Mouse (Mus musculus): ENCODE results near the gene Mettl7a3.
"Not testable (repeated sequence)": the region's sequence is repeated elsewhere in the genome, so short reads cannot be mapped to it uniquely, and the experiment has no call there.

The Mettl7a3 gene

DNA sequence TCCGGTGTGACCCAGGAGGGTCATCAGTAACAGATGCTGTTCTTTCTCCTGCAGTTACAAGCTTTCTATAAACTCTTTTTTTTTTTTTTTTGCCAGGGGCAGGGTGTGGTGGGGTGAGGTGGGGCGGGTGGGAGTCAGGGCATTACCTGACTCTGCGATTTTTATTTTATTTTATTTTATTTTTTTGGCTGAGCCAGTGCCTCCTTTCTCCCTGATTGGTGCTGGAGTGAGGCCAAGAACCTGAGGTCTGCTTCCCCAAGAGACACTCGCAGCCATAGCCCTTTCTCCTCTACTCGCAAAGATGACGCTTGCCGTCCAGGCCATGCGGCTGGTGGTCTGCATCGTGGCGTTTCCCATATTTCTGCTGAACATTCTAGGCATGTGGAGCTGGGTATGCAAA, at the start of gene Mettl7a3:
Gene Mettl7a3 (plus strand): TSS at position 301 of the 400 bp plus-strand sequence.
- no peak for ATAC-seq (ENCODE audit: insufficient number of reproducible peaks, low FRiP score, low TSS enrichment)

DNA sequence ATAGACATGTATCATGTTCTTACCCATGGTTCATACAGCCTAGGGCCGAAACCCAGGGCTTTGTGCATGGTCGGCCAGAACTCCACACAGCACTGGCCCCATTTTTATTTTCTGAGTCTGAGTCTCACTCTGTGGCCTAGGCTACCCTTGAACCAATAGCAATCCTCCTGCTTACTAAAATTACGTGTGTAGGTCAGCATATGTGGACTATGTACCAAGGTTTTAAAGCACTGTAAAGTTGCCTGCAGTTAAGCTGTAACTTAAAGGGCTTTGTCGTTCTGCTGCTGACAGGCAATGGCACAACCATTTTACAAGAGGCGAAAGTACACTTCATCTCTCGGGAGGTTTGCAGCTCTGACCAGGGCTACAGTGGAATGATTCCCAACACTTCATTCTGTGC, 45.7 kb upstream of the Mettl7a3 start:
- no peak for ATAC-seq (ENCODE audit: insufficient number of reproducible peaks, low FRiP score, low TSS enrichment)

DNA sequence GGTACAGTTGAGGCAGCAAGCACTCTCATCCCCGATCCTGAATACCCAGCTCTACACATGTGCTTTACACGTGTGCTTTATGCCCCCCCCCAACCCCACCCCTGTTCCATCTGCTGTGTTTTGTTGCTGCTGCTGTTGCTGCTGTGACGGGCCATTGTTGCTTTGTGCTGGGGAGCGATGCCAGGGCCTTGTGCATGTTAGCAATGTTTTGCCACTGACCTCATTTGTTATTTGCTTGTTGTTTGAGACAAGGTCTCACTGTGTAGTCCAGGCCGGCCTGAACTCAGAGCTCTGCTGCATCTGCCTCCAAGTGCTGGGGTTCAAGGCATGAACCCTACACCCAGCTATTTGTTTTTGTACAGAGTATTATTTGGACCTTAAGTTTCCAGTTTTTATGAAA, 43.9 kb upstream of the Mettl7a3 start:
- ATAC-seq (ENCODE audit: insufficient number of reproducible peaks, low FRiP score, low TSS enrichment), result no peak

DNA sequence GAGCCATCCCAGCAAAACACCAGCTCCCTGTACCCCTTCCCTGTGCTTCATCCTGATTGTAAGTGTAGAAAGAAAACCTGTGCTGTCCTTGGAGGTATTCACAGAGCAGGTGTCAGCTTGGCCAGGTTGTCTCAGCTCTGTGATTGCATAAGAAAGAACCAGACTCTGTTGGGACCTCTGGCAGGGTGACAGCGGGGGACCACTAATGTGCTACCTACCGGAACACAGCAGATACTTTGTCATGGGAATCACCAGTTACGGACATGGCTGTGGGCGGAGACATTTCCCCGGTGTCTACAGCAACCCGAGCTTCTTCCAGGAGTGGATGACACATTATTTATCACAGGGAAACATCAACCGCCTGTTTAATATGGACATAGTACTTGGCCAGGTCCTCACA, 42.4 kb upstream of the Mettl7a3 start:
- ATAC-seq (ENCODE audit: insufficient number of reproducible peaks, low FRiP score, low TSS enrichment), result no peak

DNA sequence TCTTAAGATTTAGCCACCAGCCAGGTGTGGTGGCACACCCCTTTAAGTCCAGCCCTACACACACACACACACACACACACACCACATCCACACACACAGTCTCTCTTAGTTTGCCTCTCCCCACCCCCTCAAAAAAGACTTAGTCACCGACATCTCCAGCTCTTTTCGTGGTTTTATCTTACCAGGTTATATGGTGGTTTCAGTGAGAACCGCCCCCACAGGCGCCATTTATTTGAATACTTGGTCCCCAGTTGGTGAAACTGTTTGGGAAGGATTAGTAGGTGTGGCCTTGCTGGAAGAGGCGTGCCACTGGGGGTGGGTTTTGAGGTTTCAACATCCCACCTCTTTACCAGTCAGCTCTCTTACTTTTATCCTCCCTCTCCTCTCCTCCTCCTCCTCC, 36.9 kb upstream of the Mettl7a3 start:
- ATAC-seq (ENCODE audit: insufficient number of reproducible peaks, low FRiP score, low TSS enrichment), result no peak

DNA sequence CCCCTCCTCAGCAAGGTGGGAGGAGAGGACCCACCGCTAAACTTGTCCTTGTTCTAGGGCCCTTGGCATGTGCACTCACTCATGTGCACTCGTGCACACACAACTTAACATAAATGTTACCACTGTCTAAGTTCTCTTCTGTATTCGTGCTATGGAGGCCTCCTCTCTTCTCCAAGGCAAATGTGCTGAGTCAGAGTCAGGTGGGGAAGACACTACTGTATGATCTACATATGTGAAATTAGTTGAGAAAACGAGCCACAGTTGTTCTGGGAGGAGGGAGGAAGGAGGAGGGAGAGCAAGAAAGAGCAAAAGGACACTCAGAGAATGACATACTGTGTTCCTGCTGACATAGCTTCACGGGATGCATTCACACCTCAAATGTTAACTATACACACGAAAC, 34.2 kb upstream of the Mettl7a3 start:
- ATAC-seq (ENCODE audit: insufficient number of reproducible peaks, low FRiP score, low TSS enrichment), result no peak

DNA sequence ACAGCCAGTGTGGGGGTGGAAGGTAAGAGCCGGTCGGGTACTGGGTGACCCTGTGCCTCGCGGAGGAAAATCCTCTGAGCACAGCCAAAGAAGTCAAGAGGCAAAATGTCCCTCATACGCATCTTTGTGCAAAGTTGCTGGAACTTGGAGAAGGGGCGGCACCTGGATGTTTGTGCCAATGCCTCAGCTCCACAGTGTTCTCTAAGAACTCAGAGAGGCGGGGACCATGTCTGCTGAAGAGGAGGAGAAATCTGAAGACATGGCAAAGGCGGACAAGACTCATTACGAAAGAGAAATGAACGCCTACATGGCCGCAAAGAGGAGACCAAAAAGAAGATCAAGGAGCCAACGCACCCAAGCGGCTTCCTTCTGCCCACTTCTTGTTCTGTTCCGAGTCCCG, 33.2 kb upstream of the Mettl7a3 start:
- no peak for ATAC-seq (ENCODE audit: insufficient number of reproducible peaks, low FRiP score, low TSS enrichment)

DNA sequence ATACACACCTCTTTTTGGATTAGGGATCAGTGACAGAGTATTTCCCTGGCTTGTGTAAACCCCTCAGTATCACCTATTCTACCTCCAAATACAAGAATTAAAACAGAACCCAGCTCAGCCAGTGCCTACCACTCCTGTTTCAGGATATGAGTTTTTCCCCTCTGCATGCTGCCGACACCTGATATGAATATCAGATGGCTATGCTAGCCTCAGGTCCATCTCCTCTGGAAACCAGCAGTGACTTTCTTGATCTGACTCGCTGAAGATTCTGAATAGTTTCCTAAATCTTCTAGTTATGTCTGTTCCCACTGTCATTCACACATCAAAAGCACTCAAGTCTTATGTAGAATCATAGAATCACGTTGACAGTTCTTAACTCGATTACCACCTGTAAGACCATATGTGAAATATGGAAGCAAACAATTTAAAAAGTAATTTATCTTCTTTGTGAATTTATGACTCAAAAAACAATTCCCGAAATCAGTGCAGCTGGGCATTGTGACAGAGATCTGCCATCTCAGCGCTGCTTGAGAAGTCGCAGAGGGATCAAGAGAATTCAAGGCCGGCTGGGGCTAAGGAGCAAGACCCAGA, 31.2 kb upstream of the Mettl7a3 start:
- ATAC-seq (ENCODE audit: insufficient number of reproducible peaks, low FRiP score, low TSS enrichment), result no peak

DNA sequence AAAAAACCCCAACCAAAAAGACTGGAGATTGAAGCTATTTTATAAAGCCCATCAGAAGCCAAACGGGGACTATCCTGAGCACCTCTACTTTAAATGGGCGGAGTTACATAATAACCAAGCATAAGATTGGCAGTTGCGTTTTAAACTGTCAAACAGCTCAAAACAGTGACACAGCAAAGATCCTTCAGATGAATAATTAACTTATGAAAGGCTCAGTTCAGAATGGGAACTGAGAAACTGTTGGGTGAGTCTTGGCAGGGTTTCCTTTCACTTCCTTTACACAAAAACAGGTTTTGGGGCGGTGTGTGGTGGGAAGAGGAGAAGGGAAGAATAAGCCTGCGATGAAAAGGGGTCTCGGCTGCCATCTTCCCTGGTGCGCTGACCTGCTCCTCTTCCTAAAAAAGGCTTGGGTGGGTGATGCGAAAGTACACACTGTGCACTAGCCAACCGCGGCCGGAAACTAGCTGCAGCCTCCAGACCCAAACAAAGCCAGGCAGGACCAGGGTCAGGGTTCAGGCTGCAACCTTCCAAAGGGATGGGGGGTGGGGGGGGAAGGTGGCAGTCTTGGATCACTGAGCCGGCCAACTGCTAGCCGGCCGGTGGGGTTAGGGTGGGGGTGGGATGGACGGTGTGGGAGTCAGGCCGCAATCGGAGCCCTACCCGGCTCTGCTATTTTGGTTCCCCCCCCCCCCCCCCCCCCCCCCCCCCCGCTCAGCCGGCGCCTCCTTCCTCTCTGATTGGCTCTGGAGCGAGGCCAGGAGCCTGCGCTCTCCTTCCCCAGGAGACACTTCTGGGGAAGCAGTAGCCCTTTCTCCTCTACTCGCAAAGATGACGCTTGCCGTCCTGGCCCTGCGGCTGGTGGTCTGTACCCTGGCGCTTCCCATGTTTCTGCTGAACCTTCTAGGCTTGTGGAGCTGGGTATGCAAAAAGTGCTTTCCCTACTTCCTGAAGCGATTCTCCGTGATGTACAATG, 30.4 kb upstream of the Mettl7a3 start, which contains the start of gene Mettl7a1:
Gene Mettl7a1 (plus strand): TSS at position 122 of the 973 bp plus-strand sequence.
- peak; percentile 78 for ATAC-seq (ENCODE audit: insufficient number of reproducible peaks, low FRiP score, low TSS enrichment)

DNA sequence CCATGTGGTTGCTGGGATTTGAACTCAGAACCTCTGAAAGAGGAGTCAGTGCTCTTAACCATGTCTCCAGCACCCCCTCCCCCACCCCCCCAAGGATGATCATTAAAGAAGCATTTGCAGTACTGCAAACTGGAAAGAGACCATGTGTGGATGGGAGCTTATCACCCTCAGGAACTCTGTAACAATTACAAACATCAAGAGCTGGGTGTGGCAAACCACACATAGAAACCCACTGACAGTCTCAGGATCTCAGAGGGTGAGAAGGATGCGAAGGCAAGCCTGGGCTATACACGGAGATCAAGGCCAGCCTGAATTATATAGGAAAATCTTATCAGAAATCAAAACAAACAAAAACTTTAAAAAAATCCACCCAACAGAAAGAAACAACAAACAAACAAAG, 28.5 kb upstream of the Mettl7a3 start:
- ATAC-seq (ENCODE audit: insufficient number of reproducible peaks, low FRiP score, low TSS enrichment), result no peak

DNA sequence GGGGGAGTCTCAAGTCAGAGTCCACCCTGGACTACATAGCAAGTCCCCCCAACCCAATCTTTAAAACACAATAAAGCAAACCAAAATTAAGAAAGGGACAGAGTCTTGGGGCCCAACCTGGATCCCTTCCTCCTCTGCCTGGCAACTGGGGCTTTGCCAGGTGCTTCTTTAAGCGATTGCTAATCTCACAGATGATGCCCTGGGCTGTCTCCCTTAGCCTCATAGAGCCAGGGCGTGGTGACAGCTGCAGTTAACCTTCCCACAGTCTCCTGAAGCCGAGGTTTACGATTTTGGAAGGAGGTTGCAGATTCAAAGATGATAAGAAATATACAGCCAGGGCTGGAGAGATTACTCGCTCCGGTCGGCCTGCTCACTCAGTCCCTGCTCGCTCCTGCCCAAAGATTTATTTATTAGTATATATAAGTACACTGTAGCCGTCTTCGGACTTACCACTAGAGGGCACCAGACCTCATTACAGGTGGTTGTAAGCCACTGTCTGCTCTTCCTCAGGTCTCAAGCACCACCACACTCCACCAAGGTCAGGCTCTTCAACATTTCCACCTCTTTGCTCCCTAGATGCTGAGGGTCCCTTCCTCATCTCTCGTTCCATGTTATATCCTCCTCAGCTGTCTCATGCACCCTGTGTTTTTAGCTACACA, 27.2 kb upstream of the Mettl7a3 start:
- ATAC-seq (ENCODE audit: insufficient number of reproducible peaks, low FRiP score, low TSS enrichment), result 0 out of 2 replicates have a peak, but pooled peaks have one; percentile 17

DNA sequence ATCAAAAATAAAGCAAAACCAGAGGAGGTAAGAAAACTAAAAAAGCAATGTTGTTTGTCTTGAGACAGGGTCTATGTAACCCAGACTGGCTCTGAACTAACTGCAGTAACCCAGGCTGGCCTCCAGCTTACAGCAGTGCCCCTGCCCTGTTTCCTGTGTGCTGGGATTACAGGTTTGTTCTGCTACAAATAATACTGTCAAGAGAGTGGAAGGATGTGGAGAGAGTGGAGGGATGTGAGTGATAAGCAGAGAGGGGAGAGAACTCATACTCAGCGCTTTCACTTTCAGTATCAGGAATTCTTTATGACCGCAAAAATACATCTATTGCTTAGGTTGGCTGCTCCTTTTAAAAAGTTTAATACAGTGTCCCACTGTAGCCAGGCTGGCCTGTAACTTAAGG, 22.4 kb upstream of the Mettl7a3 start:
- ATAC-seq (ENCODE audit: insufficient number of reproducible peaks, low FRiP score, low TSS enrichment), result no peak

DNA sequence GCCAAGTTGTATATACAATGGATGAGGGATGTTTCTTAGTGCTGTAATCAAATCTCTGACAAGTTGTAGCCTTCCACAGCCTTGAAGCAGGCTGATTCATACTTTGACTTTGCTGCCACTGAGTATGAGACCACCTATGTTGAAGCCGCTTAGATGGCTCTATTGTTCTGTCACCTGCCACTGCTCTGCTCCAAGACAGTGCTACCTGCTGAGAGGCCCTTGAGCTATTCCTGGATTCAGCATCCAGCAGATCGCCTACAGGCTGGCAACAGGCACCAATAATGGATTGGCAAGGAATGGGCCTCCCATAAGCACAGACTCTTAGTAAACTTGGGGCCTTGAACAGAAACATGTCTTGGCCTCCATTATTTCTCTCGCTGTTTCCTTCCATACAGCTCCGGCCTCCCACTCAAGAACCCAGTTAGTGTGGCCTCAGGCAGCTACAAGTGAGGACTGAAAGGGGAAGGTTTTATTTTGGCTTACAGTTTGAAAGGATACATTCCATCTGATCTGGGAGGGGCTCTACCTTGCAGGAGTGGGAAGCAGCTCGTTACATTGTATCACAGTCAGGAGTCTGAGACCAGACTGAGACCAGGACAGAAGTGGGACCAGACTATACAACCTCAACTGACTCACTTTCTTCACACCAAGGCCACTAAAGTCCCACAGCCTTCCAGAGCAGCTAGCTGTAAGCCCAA, 20.1 kb upstream of the Mettl7a3 start:
- no peak for ATAC-seq (ENCODE audit: insufficient number of reproducible peaks, low FRiP score, low TSS enrichment)

DNA sequence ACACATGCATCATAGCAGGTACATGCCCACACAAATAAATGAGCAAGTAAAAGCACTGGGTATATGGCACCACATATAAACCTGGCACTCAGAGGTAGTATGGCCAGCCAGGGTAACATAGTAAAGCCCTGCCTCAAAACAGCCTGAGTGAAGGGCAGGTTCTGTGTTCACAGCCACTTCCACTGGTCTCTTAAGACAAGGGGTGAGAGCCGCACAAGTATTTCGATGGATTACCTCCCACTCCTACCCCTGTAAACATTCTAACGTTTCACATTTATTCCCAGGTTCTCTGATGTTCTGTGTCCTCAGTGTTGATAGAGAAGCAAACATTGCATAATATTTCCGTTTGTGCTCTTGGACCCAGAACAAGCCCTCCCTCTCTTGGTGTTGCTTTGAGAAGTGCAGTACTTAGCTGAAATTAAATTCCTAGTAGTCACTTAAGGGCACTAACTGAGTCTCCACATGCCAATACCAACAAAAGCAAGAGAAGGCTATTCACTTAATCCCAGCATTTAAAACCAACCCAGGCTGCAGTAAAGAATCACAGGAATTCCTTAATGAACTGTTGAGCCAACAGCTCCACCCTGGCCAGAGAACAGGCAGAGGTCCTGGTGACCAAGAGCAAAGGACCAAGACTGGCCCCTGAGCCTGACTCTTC, 16.6 kb upstream of the Mettl7a3 start:
- ATAC-seq (ENCODE audit: insufficient number of reproducible peaks, low FRiP score, low TSS enrichment), result not testable (repeated sequence)

DNA sequence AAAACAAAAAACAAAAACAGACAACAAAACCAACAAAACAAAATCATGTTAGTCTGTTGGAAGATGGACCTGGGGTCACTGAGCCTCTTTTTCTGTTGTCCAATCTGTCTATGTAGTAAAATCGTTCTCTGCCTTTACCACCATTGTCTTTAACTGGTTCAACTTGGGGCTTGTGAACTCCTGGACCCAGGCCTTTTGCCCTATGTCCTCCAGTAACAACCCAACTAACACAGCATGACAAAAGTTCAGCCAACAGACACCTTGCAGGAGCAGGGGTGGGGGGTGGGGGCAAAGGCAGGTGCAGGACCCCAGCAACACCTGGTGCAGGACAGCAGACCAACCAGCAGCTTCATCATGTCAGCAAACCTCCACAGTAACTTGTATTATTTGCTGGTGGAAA, 14.8 kb upstream of the Mettl7a3 start:
- no peak for ATAC-seq (ENCODE audit: insufficient number of reproducible peaks, low FRiP score, low TSS enrichment)

DNA sequence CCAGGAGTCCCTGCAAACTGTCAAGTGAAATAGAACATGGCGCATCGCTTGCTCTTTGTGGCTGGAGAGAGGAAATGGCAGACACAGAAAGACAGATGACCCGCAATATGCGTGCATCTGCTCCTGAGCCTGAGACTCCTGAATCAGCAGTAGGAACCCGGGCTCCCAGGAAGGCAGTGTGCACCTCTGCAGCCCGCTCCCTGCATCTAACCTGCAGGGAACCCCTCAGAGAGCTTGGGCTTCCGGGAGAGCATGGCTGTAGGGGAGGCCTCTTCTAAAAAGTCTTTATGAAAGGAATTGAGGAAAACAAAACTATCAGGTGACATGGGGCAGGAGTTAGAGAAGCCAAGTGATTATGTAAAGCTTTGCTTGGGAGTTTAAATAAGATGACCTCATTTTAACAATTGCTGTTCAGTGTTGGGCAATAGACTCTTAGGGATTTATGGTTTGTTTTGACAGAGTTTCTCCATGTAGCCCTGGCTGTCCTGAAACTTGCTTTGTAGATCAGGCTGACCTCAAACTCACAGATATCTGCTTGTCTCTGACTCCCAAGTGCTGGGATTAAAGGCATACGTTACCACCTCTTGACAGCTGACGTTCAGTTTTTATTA, 14.3 kb upstream of the Mettl7a3 start:
- ATAC-seq (ENCODE audit: insufficient number of reproducible peaks, low FRiP score, low TSS enrichment), result no peak

DNA sequence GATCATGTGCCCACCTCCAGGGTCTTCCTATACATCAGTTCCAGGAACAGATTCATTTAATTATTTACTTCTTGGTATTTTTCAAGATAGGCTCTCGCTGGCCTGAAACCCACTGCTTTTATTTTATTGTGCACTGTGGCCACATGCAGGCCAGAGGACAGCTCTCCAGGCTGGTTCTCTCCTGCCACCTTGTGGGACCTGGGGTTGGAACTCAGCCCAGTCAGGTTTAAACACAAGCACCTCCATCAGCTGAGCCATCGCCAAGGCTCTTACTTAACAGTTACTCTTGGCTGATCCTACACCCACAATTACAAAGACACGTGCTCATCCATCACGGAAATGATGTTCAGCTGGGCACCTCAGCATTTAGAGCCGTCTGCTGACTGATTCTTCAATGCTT, 13.6 kb upstream of the Mettl7a3 start:
- ATAC-seq (ENCODE audit: insufficient number of reproducible peaks, low FRiP score, low TSS enrichment), result no peak; the same call in 1 of the 2 replicates

DNA sequence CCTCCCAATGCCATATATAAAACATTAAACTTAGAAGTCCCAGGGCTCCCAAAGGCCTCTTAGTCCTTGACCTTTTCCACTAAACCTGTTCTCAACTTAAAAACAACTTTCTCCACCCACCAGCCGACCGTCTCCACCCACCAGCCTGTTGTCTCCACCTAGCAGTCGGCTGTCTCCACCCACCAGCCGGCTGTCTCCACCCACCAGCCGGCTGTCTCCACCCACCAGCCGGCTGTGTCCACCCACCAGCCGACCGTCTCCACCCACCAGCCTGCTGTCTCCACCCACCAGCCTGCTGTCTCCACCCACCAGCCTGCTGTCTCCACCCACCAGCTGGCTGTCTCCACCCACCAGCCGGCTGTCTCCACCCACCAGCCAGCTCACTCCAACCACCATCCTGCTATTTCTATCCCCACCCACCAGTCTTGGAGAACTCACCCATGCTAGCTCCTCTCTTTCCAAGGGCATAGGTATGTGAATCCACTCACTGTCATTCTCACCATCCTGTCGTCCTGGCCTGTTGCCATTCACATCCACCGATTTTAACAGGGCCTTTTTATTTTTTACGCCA, 10.6 kb upstream of the Mettl7a3 start:
- no peak for ATAC-seq (ENCODE audit: insufficient number of reproducible peaks, low FRiP score, low TSS enrichment)

DNA sequence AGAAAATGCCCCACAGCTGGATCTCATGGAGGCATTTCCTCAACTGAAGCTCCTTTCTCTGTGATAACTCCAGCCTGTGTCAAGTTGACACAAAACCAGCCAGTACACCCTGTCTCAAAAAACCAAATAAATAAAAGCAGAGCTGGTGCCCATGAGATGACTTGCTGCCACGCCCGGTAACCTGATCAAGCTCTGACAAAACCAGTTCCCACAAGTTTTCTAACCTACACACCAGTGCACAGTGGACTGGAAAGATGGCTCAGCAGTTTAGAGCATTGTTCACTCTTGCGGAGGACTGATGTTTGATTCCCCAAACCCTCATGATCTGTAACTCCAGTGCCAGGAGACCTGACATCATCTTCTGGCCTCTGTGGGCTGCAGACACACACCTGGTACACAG, 9.5 kb upstream of the Mettl7a3 start:
- ATAC-seq (ENCODE audit: insufficient number of reproducible peaks, low FRiP score, low TSS enrichment), result no peak

Data from cerebellum, adult (tissue).